Mouse (Mus musculus) E14TG2a.4 (cell line): ENCODE data around the gene Tmem131l.

Experiments used
- CTCF ChIP-seq: conservative IDR thresholded peaks from 2 replicates; pipeline ENCODE4 v1.5.1; 2014; ENCODE audit warnings: low read length
- POU5F1 ChIP-seq: IDR thresholded peaks from 2 replicates; pipeline ENCODE4 v1.6.1; 2014; ENCODE audit warnings: low read length, borderline replicate concordance

- TF ChIP-seq CTCF (no peak), POU5F1 (no peak)
These were observed 23.5 kb upstream of the Tmem131l start for GRCm38 (mm10) chr3:84063369-84063914.
